Mouse (Mus musculus) liver, embryonic 16.5 days (tissue): ENCODE measurements around the gene Pnpla6. TPM values are rescaled to one million over a fixed set of nuclear protein-coding genes. Genes with fewer than 3 reads are reported as not detected.

ENCODE experiments used
- ATAC-seq: fragments of 200-750 bp; cut with Nextera tagmentation; 2 replicates; pipeline ENCODE4 v1.8.0; 2017; ENCODE audit warnings: low read depth, mild to moderate bottlenecking, moderate number of reproducible peaks, moderate library complexity
- H3K27ac ChIP-seq: fragments of 300-500 bp; sonication (generic); 2 replicates; pipeline ENCODE4 v1.5.1; 2014; ENCODE audit warnings: mild to moderate bottlenecking, low read length
- H3K27me3 ChIP-seq: fragments of 300-500 bp; sonication (generic); 2 replicates; pipeline ENCODE4 v1.6.1; 2014; ENCODE audit warnings: low read depth, low read length, mixed read lengths; ENCODE audit not compliant: control insufficient read depth, insufficient read depth
- H3K36me3 ChIP-seq: fragments of 300-500 bp; sonication (generic); 2 replicates; pipeline ENCODE4 v1.6.1; 2014; ENCODE audit warnings: mild to moderate bottlenecking; ENCODE audit not compliant: control insufficient read depth, insufficient read depth
- H3K4me1 ChIP-seq: fragments of 300-500 bp; sonication (generic); 2 replicates; pipeline ENCODE4 v1.6.1; 2014; ENCODE audit warnings: low read depth, low read length, mixed read lengths; ENCODE audit not compliant: control insufficient read depth
- H3K4me2 ChIP-seq: fragments of 300-500 bp; sonication (generic); 2 replicates; pipeline ENCODE4 v1.6.1; 2014; ENCODE audit warnings: low read depth, low read length, mixed read lengths
- H3K4me3 ChIP-seq: fragments of 300-500 bp; sonication (generic); 2 replicates; pipeline ENCODE4 v1.5.1; 2014; ENCODE audit warnings: low read depth, mild to moderate bottlenecking, low read length
- H3K9ac ChIP-seq: fragments of 300-500 bp; sonication (generic); 2 replicates; pipeline ENCODE4 v1.6.1; 2014; ENCODE audit warnings: low read depth, low read length
- H3K9me3 ChIP-seq: fragments of 300-500 bp; sonication (generic); replicated peaks from 2 replicates; pipeline ENCODE4 v1.6.1; 2016; ENCODE audit warnings: low read length; ENCODE audit not compliant: control insufficient read depth
- WGBS: fragments of 180-500 bp; shearing (Covaris S2); extraction: QIAGEN DNeasy Blood & Tissue Kit; methylation state at CpG from one replicate; pipeline ENCODE4 v1.1.7; 2014; ENCODE audit not compliant: insufficient replicate concordance; 5-methylcytosine and 5-hydroxymethylcytosine counted together
- polyA plus RNA-seq: library from polyadenylated mRNA; unstranded; fragments of >200 nt; fragmentation: Nextera tagmentation; extraction: Ambion mirVana; gene quantifications from 2 replicates; pipeline ENCODE4 v1.2.1, GENCODE M21; 2015

Gene Pnpla6
- polyA plus RNA-seq, 1 experiment from 2014 or later: 10.9 TPM

DNA sequence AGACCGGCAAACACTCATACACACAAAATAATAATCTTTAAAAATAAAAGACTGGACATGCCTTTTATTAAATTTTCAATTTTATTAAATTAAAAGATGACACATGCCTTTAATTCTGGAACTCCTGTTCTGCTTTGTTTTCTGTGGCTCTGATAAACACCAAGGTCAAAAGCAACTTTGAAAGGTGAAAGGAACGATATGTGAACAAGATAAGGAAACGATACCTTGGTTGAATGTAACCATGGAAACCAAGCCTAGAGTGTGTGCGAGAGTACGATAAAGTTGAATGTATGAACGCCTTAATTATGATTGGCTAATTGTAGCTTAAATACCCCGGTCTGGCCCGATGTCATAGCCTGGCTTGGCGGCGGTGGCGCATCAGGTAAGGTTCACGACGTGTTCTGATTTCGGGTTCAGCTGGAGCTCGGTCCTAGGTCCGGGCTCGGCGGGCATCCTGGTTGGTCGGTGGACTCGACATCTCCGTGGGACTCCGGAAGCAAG lies 32.9 kb upstream of the Pnpla6 start:
- Histone ChIP-seq H3K4me3 (no peak overlapping the region), H3K27ac (no peak overlapping the region), H3K36me3 (no peaks in the 10 kb centered on the region), H3K27me3 (no peaks in the 10 kb centered on the region), H3K9me3 (no peaks in the 10 kb centered on the region), H3K4me1 (no peaks in the 10 kb centered on the region; the same call in 1 of the 2 replicates), H3K9ac (no peak overlapping the region), H3K4me2 (no peak overlapping the region)
- ATAC-seq: no peak
- 77% methylated on average over 22 of the region's 22 CpGs for WGBS

GRCm38 (mm10) chr8:3483546-3483945 lies 31.6 kb upstream of the Pnpla6 start:
- no peak for ATAC-seq
- Histone ChIP-seq H3K4me1 (no peaks in the 10 kb centered on the region; the same call in 1 of the 2 replicates), H3K36me3 (no peaks in the 10 kb centered on the region), H3K4me2 (no peak overlapping the region), H3K9ac (no peak overlapping the region), H3K27me3 (no peaks in the 10 kb centered on the region), H3K27ac (no peak overlapping the region), H3K4me3 (no peak overlapping the region), H3K9me3 (no peaks in the 10 kb centered on the region)
- 42% methylated on average over 7 of the region's 7 CpGs for WGBS

DNA sequence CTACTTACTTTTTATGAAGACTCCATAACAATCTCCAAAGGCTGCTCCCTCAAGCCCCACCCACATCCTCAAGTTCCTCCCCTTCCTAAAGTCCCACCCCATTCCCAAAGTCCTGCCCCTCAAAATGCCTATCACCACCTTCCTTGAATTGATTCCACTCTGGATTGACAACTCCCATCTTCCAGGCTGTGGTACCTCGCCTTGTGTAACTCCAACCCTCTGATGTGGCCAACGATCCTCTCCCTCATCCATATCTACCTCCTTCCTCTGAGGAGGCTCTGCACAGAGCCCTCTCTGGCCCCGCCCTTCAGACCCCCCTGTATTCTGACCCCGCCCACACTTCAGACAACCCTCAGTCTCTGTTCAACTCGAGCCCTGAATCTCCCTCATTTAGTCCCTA lies 30.0 kb upstream of the Pnpla6 start:
- ATAC-seq: no peak
- H3K4me3 ChIP-seq: no peak overlapping the region
- H3K4me1 ChIP-seq: no peaks in the 10 kb centered on the region; the same call in 1 of the 2 replicates
- H3K9ac ChIP-seq: no peak overlapping the region
- no peaks in the 10 kb centered on the region for H3K36me3 ChIP-seq
- H3K27me3 ChIP-seq: no peaks in the 10 kb centered on the region
- H3K9me3 ChIP-seq: no peaks in the 10 kb centered on the region
- H3K27ac ChIP-seq: no peak overlapping the region
- WGBS: 19% methylated on average over 5 of the region's 5 CpGs
- no peak overlapping the region for H3K4me2 ChIP-seq

DNA sequence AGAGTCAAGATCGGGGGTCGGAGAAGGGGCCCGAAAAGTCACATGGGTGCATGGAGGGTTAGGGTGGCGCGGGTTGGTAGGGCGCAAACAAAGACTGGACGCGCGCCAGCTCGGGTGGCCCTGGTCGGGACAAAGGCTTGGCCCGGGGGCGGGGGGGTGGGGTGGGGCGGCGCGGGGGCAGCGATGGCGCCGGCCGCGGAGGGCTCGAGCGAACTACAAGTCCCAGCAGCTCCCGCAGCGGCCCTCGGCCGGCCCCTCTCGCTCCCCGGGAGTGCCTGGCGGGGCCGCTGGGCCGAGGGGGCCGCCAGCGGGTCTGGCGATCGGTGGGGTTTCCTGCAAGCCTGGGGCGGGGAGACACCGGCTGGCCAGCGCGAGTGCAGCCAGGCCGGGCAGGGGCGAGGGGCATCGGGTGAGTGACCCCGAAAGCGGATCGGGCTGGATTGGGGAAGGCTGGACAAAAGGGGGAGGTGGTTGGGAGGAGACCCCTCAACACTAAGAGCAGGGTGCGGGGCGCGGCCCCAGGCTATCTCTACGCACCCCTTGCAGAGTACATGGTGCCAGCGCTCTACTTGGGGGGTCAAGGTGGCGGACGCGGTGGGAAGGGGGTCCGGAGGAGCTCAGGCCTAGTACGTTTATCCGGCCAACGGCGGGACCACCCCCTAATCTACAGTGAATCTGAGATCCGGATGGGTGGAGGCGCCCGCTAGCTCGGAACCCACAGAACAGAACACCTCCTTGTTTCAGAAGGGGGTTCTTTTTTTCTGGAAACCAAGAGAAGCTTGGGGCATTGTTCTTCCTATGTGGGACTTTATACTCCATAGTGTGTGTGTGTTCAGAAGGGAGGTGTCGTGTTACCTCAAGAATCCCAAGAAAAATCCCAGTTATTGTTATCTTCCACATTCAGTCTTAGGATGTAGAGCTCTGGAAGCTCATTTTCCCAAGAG lies 22.0 kb upstream of the Pnpla6 start, which contains the start of gene Zfp358:
Gene Zfp358 (plus strand): TSS at position 238 of the 944 bp plus-strand sequence.
- H3K27me3 ChIP-seq: no peaks in the 10 kb centered on the region; the same call in none of the 2 replicates
- peak within 1 kb of the TSS; percentile 75 for H3K4me3 ChIP-seq
- WGBS: 1% methylated on average over 51 of the region's 64 CpGs

DNA sequence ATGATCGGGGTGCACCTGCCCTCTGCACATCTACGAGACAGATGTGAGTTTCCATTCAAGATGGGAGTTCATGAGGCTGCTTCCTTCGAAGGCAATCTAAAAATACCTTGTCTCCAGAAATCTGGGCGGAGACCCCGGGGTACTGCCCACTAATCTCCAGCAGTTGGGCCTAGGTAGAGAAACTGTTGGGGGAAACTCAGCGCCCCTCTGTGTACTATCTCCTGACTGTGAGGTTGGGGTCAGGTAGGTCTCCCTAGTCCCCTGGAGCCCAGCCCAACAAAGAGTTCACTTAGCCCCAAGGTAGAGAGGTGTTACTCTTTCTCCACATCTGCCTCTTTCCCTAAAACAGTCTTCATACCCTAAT lies 21.4 kb upstream of the Pnpla6 start:
- peak overlapping the region; percentile 77 for H3K4me2 ChIP-seq
- H3K27me3 ChIP-seq: no peaks in the 10 kb centered on the region; the same call in none of the 2 replicates
- H3K4me1 ChIP-seq: peaks cover 10% of the 10 kb centered on the region
- no peak for ATAC-seq
- H3K9me3 ChIP-seq: no peaks in the 10 kb centered on the region
- peak overlapping the region; percentile 75 for H3K4me3 ChIP-seq
- H3K9ac ChIP-seq: peak overlapping the region; percentile 78
- no peak overlapping the region for H3K27ac ChIP-seq
- 19% methylated on average over 6 of the region's 6 CpGs for WGBS
- peaks cover 8% of the 10 kb centered on the region for H3K36me3 ChIP-seq

More for the DNA sequence above, 22.0 kb upstream of the Pnpla6 start, which contains the start of gene Zfp358:
- H3K4me2 ChIP-seq: peak within 1 kb of the TSS; percentile 77
- peaks cover 10% of the 10 kb centered on the region for H3K4me1 ChIP-seq
- H3K9ac ChIP-seq: peak within 1 kb of the TSS; percentile 78
- H3K27ac ChIP-seq: peak within 1 kb of the TSS; percentile 21
- no peaks in the 10 kb centered on the region for H3K9me3 ChIP-seq
- H3K36me3 ChIP-seq: peaks cover 8% of the 10 kb centered on the region
- peak; percentile 80 for ATAC-seq

GRCm38 (mm10) chr8:3495578-3496427 lies 19.4 kb upstream of the Pnpla6 start:
- Histone ChIP-seq H3K4me1 (peaks cover 16% of the 10 kb centered on the region), H3K9ac (no peak overlapping the region), H3K9me3 (no peaks in the 10 kb centered on the region), H3K4me2 (no peak overlapping the region), H3K27ac (no peak overlapping the region), H3K27me3 (no peaks in the 10 kb centered on the region; the same call in none of the 2 replicates), H3K4me3 (no peak overlapping the region), H3K36me3 (peaks cover 8% of the 10 kb centered on the region)
- WGBS: 85% methylated on average over 44 of the region's 44 CpGs
- ATAC-seq: no peak

- Histone ChIP-seq H3K9ac (no peak overlapping the region), H3K4me3 (no peak overlapping the region), H3K9me3 (no peaks in the 10 kb centered on the region), H3K4me2 (no peak overlapping the region), H3K36me3 (peaks cover 8% of the 10 kb centered on the region), H3K27ac (no peak overlapping the region), H3K4me1 (peaks cover 22% of the 10 kb centered on the region), H3K27me3 (no peaks in the 10 kb centered on the region; the same call in none of the 2 replicates)
- 84% methylated on average over 15 of the region's 15 CpGs for WGBS
- ATAC-seq: no peak
Measured at GRCm38 (mm10) chr8:3496428-3496748, 18.8 kb upstream of the Pnpla6 start.

DNA sequence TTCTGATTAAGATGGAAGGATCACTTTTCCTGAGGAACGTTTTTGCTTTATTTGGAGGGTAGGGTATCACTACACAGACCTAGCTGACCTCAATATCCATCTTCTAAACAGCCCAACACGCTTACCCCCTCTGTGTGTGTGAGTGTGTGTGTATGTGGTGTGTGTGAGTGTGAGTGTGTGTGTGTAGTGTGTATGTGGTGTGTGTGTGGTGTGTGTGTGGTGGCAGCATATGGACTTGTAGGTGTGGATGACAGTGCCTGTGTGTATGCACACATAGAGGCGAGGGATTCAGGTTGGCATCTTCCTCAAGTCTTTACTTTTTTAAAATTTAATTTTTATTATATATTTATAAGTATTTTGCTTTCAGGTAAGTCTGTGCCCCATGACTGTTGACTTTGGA lies 16.6 kb upstream of the Pnpla6 start:
- 77% methylated on average over 3 of the region's 3 CpGs for WGBS
- peaks cover 29% of the 10 kb centered on the region for H3K4me1 ChIP-seq
- no peak overlapping the region for H3K27ac ChIP-seq
- H3K9me3 ChIP-seq: no peaks in the 10 kb centered on the region
- no peak overlapping the region for H3K9ac ChIP-seq
- H3K27me3 ChIP-seq: no peaks in the 10 kb centered on the region
- peaks cover 8% of the 10 kb centered on the region for H3K36me3 ChIP-seq
- no peak for ATAC-seq
- H3K4me2 ChIP-seq: no peak overlapping the region
- no peak overlapping the region for H3K4me3 ChIP-seq
